Comparison of ENCODE assay signal across 17 mouse cellular contexts in the genomic region with DNA sequence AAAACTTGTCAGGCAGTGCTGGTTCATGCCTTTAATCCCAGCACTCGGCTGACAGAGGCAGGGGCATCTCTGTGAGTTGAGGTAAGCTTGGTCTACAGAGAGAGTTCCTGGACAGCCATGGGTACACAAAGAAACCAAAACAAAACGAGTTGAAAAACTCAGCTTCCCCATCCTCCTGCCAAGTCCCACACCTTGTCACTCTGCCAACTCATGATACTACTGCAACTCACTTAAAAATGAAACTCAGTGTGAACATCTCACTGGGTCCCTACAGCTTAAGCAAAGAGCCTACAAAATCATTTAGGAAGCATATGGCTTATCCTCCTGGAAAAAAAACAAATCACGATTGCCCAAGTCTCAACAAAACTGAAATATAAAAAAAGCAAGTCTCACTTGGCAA.
DNase-seq lines count a peak whose midpoint lies in the region; TF ChIP-seq lines count a peak whose summit lies in the region.
"Had no signal": no experiment of that assay in that cellular context is flagged by ENCODE, and none has a peak within 500 bp of the region (broad histone marks: within the 10 kb centered on the region; RNA-seq: fewer than 3 reads in every experiment).

No protein-coding gene starts in this region.

- no peaks in the 10 kb centered on the region for H3K27me3 ChIP-seq in myocyte (ENCODE audit: control insufficient read depth, insufficient read depth, insufficient read length)
- H3K27me3 ChIP-seq: liver, embryonic 12.5 days had no signal

- no peak for TF ChIP-seq POLR2A in lung, adult 2 months (IDR thresholded peaks at IDR 0.05; ENCODE audit: borderline replicate concordance, extremely low read depth, low read depth, low read length)
- no peak for TF ChIP-seq POLR2A in myocyte (IDR thresholded peaks at IDR 0.05; ENCODE audit: insufficient read length, low read depth)

- H3ac ChIP-seq in myocyte (ENCODE audit: control insufficient read depth, insufficient read length): no peak overlapping the region

- intact Hi-C loops in left cerebral cortex, postnatal 25 days (cut with DNase I): no loop called here

- H3K4me2 ChIP-seq in myocyte (ENCODE audit: low read depth): peak overlapping the region; percentile 18
- H3K4me2 ChIP-seq: liver, embryonic 12.5 days had no signal

- H3K36me3 ChIP-seq in myocyte (ENCODE audit: control insufficient read depth, insufficient read depth): no peaks in the 10 kb centered on the region
- H3K36me3 ChIP-seq: forebrain, embryonic 10.5 days; liver, embryonic 12.5 days had no signal

- peak; percentile 13 to 50 for DNase-seq in left cerebral cortex, postnatal 25 days (ENCODE audit: low spot score in 2 of 2)
- DNase-seq in left cerebral cortex, adult 18-20 months (ENCODE audit: low spot score in 2 of 2): no peak
- peak; percentile 12 for DNase-seq in adipocyte (ENCODE audit: low spot score)
- peak; percentile 10 for DNase-seq in lung, adult 2 months
- no peak for DNase-seq in right cerebral cortex, postnatal 25 days
- DNase-seq in kidney, postnatal 36 days: no peak
- no peak for DNase-seq in yolk sac, embryonic 10.5 days (ENCODE audit: low spot score)
- DNase-seq: adrenal gland, postnatal 36 days; cerebellum, adult 18-20 months; gastrocnemius, postnatal 10 days; retina, postnatal 1 day; spleen, adult 18-20 months; thymus, postnatal 36 days had no signal

- H3K4me3 ChIP-seq in lung, adult 2 months (replicated peaks; ENCODE audit: extremely low read depth, low read depth, low read length): no peak overlapping the region
- H3K4me3 ChIP-seq in myocyte: no peak overlapping the region
- H3K4me3 ChIP-seq: forebrain, embryonic 10.5 days; layer of hippocampus, adult 2 months; liver, embryonic 12.5 days had no signal

- peaks cover 5% of the 10 kb centered on the region; the same call in 1 of the 2 replicates for H3K4me1 ChIP-seq in lung, adult 2 months (ENCODE audit: control insufficient read depth, insufficient read depth, low read length)
- H3K4me1 ChIP-seq: forebrain, embryonic 10.5 days; liver, embryonic 12.5 days had no signal

- TF ChIP-seq CTCF in lung, adult 2 months (IDR thresholded peaks at IDR 0.05; ENCODE audit: insufficient read depth, low read length): no peak

- WGBS in lung, adult 2 months: 18% methylated on average over 3 of the region's 3 CpGs

- no peaks in the 10 kb centered on the region for H3K79me2 ChIP-seq in myocyte (ENCODE audit: control insufficient read depth, insufficient read depth)

TF ChIP-seq in myocyte, 11 proteins besides CTCF, POLR2A, EP300 and RAD21:
- TF ChIP-seq SRF (IDR thresholded peaks at IDR 0.05; ENCODE audit: control insufficient read depth, insufficient read length, low read depth) (no peak), POLR2AphosphoS2 (IDR thresholded peaks at IDR 0.05; ENCODE audit: insufficient read length, low read depth) (no peak), TCF12 (IDR thresholded peaks at IDR 0.05; ENCODE audit: insufficient read depth, poor library complexity, severe bottlenecking) (no peak), USF1 (IDR thresholded peaks at IDR 0.05; ENCODE audit: low read depth) (no peak), CEBPB (IDR thresholded peaks at IDR 0.05; ENCODE audit: insufficient read depth, poor library complexity, severe bottlenecking) (no peak), MYOD1 (IDR thresholded peaks at IDR 0.05; ENCODE audit: control insufficient read depth in 1 of 3, insufficient read length in 2 of 3, low read depth in 2 of 3) (no peak), MAX (IDR thresholded peaks at IDR 0.05; ENCODE audit: low read depth) (no peak), TCF3 (IDR thresholded peaks at IDR 0.05; ENCODE audit: insufficient read length, low read depth) (no peak), REST (IDR thresholded peaks at IDR 0.05; ENCODE audit: insufficient read depth, insufficient read length) (no peak), E2F4 (IDR thresholded peaks at IDR 0.05; ENCODE audit: insufficient read depth) (no peak), MYOG (IDR thresholded peaks at IDR 0.05; ENCODE audit: control insufficient read depth in 1 of 3, insufficient read depth in 1 of 3, insufficient read length in 2 of 3, low read depth in 2 of 3) (no peak)
TF ChIP-seq in myocyte: peak in this region for 0.

Comparison
In these comparisons a context has a peak if more than half of its experiments do, and no peak if none do; other contexts are left out.
1. DNase-seq: peak in left cerebral cortex, postnatal 25 days (2 of 2), adipocyte (single experiment) and lung, adult 2 months (single experiment); none in left cerebral cortex, adult 18-20 months (0 of 2), right cerebral cortex, postnatal 25 days (single experiment), kidney, postnatal 36 days (0 of 2) and yolk sac, embryonic 10.5 days (single experiment).